Mouse (Mus musculus) midbrain, embryonic 13.5 days (tissue): ENCODE results near the gene App. TPM values are rescaled to one million over a fixed set of nuclear protein-coding genes. Genes with fewer than 3 reads are reported as not detected.

Source experiments
- ATAC-seq: fragments of 200-750 bp; cut with Nextera tagmentation; 2 replicates; pipeline ENCODE4 v1.8.0; 2017; ENCODE audit warnings: mild to moderate bottlenecking, moderate TSS enrichment, moderate library complexity
- H3K27ac ChIP-seq: fragments of 300-500 bp; sonication (generic); 2 replicates; pipeline ENCODE4 v1.5.1; 2015; ENCODE audit warnings: inconsistent platforms, mild to moderate bottlenecking, moderate library complexity
- H3K27me3 ChIP-seq: fragments of 300-500 bp; sonication (generic); 2 replicates; pipeline ENCODE4 v1.6.1; 2015; ENCODE audit warnings: mild to moderate bottlenecking, inconsistent platforms
- H3K36me3 ChIP-seq: fragments of 300-500 bp; sonication (generic); 2 replicates; pipeline ENCODE4 v1.6.1; 2015; ENCODE audit warnings: mild to moderate bottlenecking, inconsistent platforms
- H3K4me1 ChIP-seq: fragments of 300-500 bp; sonication (generic); replicated peaks from 2 replicates; pipeline ENCODE4 v1.6.1; 2015; ENCODE audit warnings: inconsistent platforms
- H3K4me2 ChIP-seq: fragments of 300-500 bp; sonication (generic); replicated peaks from 2 replicates; pipeline ENCODE4 v1.6.1; 2015; ENCODE audit warnings: moderate library complexity, mild to moderate bottlenecking, inconsistent platforms
- H3K4me3 ChIP-seq: fragments of 300-500 bp; sonication (generic); replicated peaks from 2 replicates; pipeline ENCODE4 v1.5.1; 2015; ENCODE audit warnings: mild to moderate bottlenecking, inconsistent platforms
- H3K9ac ChIP-seq: fragments of 300-500 bp; sonication (generic); replicated peaks from 2 replicates; pipeline ENCODE4 v1.6.1; 2015; ENCODE audit warnings: mild to moderate bottlenecking, inconsistent platforms
- H3K9me3 ChIP-seq: fragments of 300-500 bp; sonication (generic); 2 replicates; pipeline ENCODE4 v1.6.1; 2016; ENCODE audit warnings: mild to moderate bottlenecking, inconsistent platforms
- WGBS: fragments of 180-500 bp; shearing (Covaris S2); methylation state at CpG from one replicate; pipeline ENCODE4 v1.1.7; 2015; 5-methylcytosine and 5-hydroxymethylcytosine counted together
- polyA plus RNA-seq: library from polyadenylated mRNA; unstranded; fragments of >200 nt; fragmentation: Nextera tagmentation; extraction: Ambion mirVana; gene quantifications from 2 replicates; pipeline ENCODE4 v1.2.1, GENCODE M21; 2015

The App gene
- polyA plus RNA-seq, 1 experiment from 2014 or later: 271 TPM

- Histone ChIP-seq H3K4me3 (no peak overlapping the region), H3K4me2 (no peak overlapping the region), H3K9me3 (no peaks in the 10 kb centered on the region), H3K36me3 (peaks cover 9% of the 10 kb centered on the region; the same call in 1 of the 2 replicates), H3K4me1 (peaks cover 57% of the 10 kb centered on the region), H3K27me3 (no peaks in the 10 kb centered on the region), H3K9ac (no peak overlapping the region), H3K27ac (peak overlapping the region; percentile 75)
- WGBS: 27% methylated on average over 6 of the region's 6 CpGs
- peak; percentile 31 for ATAC-seq
Observed at GRCm38 (mm10) chr16:85096396-85096795, 77.2 kb downstream of the App start.

GRCm38 (mm10) chr16:85095923-85096322, 77.6 kb downstream of the App start:
- WGBS: 88% methylated on average over 2 of the region's 2 CpGs
- Histone ChIP-seq H3K27me3 (no peaks in the 10 kb centered on the region), H3K36me3 (peaks cover 9% of the 10 kb centered on the region; the same call in 1 of the 2 replicates), H3K4me3 (no peak overlapping the region), H3K4me1 (peaks cover 61% of the 10 kb centered on the region), H3K9me3 (no peaks in the 10 kb centered on the region), H3K9ac (no peak overlapping the region), H3K4me2 (no peak overlapping the region), H3K27ac (peak overlapping the region; percentile 75; the same call in 1 of the 2 replicates)
- no peak for ATAC-seq

GRCm38 (mm10) chr16:85092644-85093091, 80.9 kb downstream of the App start:
- Histone ChIP-seq H3K9ac (no peak overlapping the region), H3K4me2 (0 out of 2 replicates have a peak overlapping the region, but pooled peaks have one; percentile 1), H3K36me3 (0 out of 2 replicates have a peak, but pooled peaks cover 4% of the 10 kb centered on the region), H3K27ac (peak overlapping the region; percentile 16), H3K9me3 (no peaks in the 10 kb centered on the region), H3K4me3 (no peak overlapping the region), H3K4me1 (peaks cover 74% of the 10 kb centered on the region), H3K27me3 (no peaks in the 10 kb centered on the region)
- WGBS: 15% methylated on average over 9 of the region's 9 CpGs
- ATAC-seq: peak; percentile 70

- no peak overlapping the region for H3K4me3 ChIP-seq
Observed at GRCm38 (mm10) chr16:85092183-85092582, 81.4 kb downstream of the App start.

GRCm38 (mm10) chr16:85090992-85091391, 82.6 kb downstream of the App start:
- H3K27ac ChIP-seq: 0 out of 2 replicates have a peak overlapping the region, but pooled peaks have one; percentile 16
- WGBS: 79% methylated on average over 14 of the region's 14 CpGs
- H3K9ac ChIP-seq: no peak overlapping the region
- H3K27me3 ChIP-seq: no peaks in the 10 kb centered on the region
- ATAC-seq: no peak
- H3K4me2 ChIP-seq: no peak overlapping the region
- H3K36me3 ChIP-seq: no peaks in the 10 kb centered on the region
- peaks cover 78% of the 10 kb centered on the region for H3K4me1 ChIP-seq
- H3K9me3 ChIP-seq: no peaks in the 10 kb centered on the region
- no peak overlapping the region for H3K4me3 ChIP-seq

More at GRCm38 (mm10) chr16:85092183-85092582, 81.4 kb downstream of the App start:
- 0 out of 2 replicates have a peak, but pooled peaks cover 3% of the 10 kb centered on the region for H3K36me3 ChIP-seq
- ATAC-seq: no peak
- H3K27me3 ChIP-seq: no peaks in the 10 kb centered on the region
- 37% methylated on average over 1 of the region's 1 CpGs for WGBS
- H3K27ac ChIP-seq: peak overlapping the region; percentile 16; the same call in 1 of the 2 replicates
- no peaks in the 10 kb centered on the region for H3K9me3 ChIP-seq
- H3K4me1 ChIP-seq: peaks cover 79% of the 10 kb centered on the region
- no peak overlapping the region for H3K4me2 ChIP-seq
- H3K9ac ChIP-seq: no peak overlapping the region

GRCm38 (mm10) chr16:85088126-85088525, 85.4 kb downstream of the App start:
- 69% methylated on average over 10 of the region's 10 CpGs for WGBS
- no peak for ATAC-seq

GRCm38 (mm10) chr16:85086303-85086702, 87.3 kb downstream of the App start:
- Histone ChIP-seq H3K27me3 (no peaks in the 10 kb centered on the region), H3K4me2 (no peak overlapping the region), H3K4me1 (peaks cover 57% of the 10 kb centered on the region), H3K9ac (no peak overlapping the region), H3K4me3 (no peak overlapping the region), H3K9me3 (no peaks in the 10 kb centered on the region), H3K27ac (no peak overlapping the region), H3K36me3 (peaks cover 17% of the 10 kb centered on the region; the same call in 1 of the 2 replicates)
- 86% methylated on average over 14 of the region's 14 CpGs for WGBS
- peak; percentile 61; the same call in 1 of the 2 replicates for ATAC-seq

More at GRCm38 (mm10) chr16:85088126-85088525, 85.4 kb downstream of the App start:
- Histone ChIP-seq H3K4me1 (peaks cover 75% of the 10 kb centered on the region), H3K4me3 (no peak overlapping the region), H3K9ac (no peak overlapping the region), H3K4me2 (no peak overlapping the region), H3K36me3 (no peaks in the 10 kb centered on the region), H3K27ac (no peak overlapping the region), H3K27me3 (no peaks in the 10 kb centered on the region), H3K9me3 (no peaks in the 10 kb centered on the region)

- no peak overlapping the region for H3K9ac ChIP-seq
- no peaks in the 10 kb centered on the region for H3K27me3 ChIP-seq
- no peaks in the 10 kb centered on the region for H3K9me3 ChIP-seq
- no peak for ATAC-seq
- H3K27ac ChIP-seq: peak overlapping the region; percentile 59; the same call in 1 of the 2 replicates
- no peak overlapping the region for H3K4me2 ChIP-seq
- 77% methylated on average over 6 of the region's 6 CpGs for WGBS
- H3K36me3 ChIP-seq: peaks cover 17% of the 10 kb centered on the region; the same call in 1 of the 2 replicates
- peaks cover 53% of the 10 kb centered on the region for H3K4me1 ChIP-seq
- no peak overlapping the region for H3K4me3 ChIP-seq
Observed at GRCm38 (mm10) chr16:85085902-85086301, 87.7 kb downstream of the App start.

GRCm38 (mm10) chr16:85084152-85084551, 89.4 kb downstream of the App start:
- ATAC-seq: no peak
- no peaks in the 10 kb centered on the region for H3K27me3 ChIP-seq
- H3K9ac ChIP-seq: no peak overlapping the region
- H3K4me2 ChIP-seq: no peak overlapping the region
- H3K4me3 ChIP-seq: no peak overlapping the region
- peaks cover 41% of the 10 kb centered on the region for H3K4me1 ChIP-seq
- no peak overlapping the region for H3K27ac ChIP-seq
- no peaks in the 10 kb centered on the region for H3K9me3 ChIP-seq
- WGBS: 96% methylated on average over 1 of the region's 1 CpGs
- peaks cover 30% of the 10 kb centered on the region for H3K36me3 ChIP-seq

- H3K9ac ChIP-seq: no peak overlapping the region
- no peak overlapping the region for H3K4me3 ChIP-seq
- no peak for ATAC-seq
- WGBS: 81% methylated on average over 2 of the region's 2 CpGs
- H3K36me3 ChIP-seq: peaks cover 40% of the 10 kb centered on the region
- H3K27ac ChIP-seq: no peak overlapping the region
- 0 out of 2 replicates have a peak, but pooled peaks cover 4% of the 10 kb centered on the region for H3K4me1 ChIP-seq
- no peaks in the 10 kb centered on the region for H3K27me3 ChIP-seq
- H3K4me2 ChIP-seq: no peak overlapping the region
- H3K9me3 ChIP-seq: no peaks in the 10 kb centered on the region
Observed at GRCm38 (mm10) chr16:85075330-85075729, 98.2 kb downstream of the App start.

GRCm38 (mm10) chr16:85074889-85075288, 98.7 kb downstream of the App start:
- Histone ChIP-seq H3K9ac (no peak overlapping the region), H3K27me3 (no peaks in the 10 kb centered on the region), H3K4me2 (no peak overlapping the region), H3K9me3 (no peaks in the 10 kb centered on the region), H3K4me1 (peaks cover 8% of the 10 kb centered on the region; the same call in 1 of the 2 replicates), H3K36me3 (peaks cover 36% of the 10 kb centered on the region), H3K4me3 (no peak overlapping the region), H3K27ac (no peak overlapping the region)
- WGBS: 82% methylated on average over 6 of the region's 6 CpGs
- ATAC-seq: no peak

- Histone ChIP-seq H3K27ac (no peak overlapping the region), H3K4me3 (no peak overlapping the region), H3K4me1 (peaks cover 8% of the 10 kb centered on the region; the same call in 1 of the 2 replicates), H3K9ac (no peak overlapping the region), H3K27me3 (no peaks in the 10 kb centered on the region), H3K9me3 (no peaks in the 10 kb centered on the region), H3K36me3 (peaks cover 24% of the 10 kb centered on the region), H3K4me2 (no peak overlapping the region)
- no peak for ATAC-seq
- WGBS: 57% methylated on average over 12 of the region's 12 CpGs
Observed at GRCm38 (mm10) chr16:85072624-85073023, 100.9 kb downstream of the App start.
